Mouse (Mus musculus) T-helper 1 cell (primary cell): ENCODE results near the gene Fam229a.

ENCODE experiments used
- in situ Hi-C: fragments of 300-600 bp; cut with MboI, MseI; formaldehyde crosslinking; loops from one replicate; pipeline ENCODE4 v1.15.1; 2025; ENCODE audit warnings: high pct_unique_total_duplicates

Gene Fam229a

DNA sequence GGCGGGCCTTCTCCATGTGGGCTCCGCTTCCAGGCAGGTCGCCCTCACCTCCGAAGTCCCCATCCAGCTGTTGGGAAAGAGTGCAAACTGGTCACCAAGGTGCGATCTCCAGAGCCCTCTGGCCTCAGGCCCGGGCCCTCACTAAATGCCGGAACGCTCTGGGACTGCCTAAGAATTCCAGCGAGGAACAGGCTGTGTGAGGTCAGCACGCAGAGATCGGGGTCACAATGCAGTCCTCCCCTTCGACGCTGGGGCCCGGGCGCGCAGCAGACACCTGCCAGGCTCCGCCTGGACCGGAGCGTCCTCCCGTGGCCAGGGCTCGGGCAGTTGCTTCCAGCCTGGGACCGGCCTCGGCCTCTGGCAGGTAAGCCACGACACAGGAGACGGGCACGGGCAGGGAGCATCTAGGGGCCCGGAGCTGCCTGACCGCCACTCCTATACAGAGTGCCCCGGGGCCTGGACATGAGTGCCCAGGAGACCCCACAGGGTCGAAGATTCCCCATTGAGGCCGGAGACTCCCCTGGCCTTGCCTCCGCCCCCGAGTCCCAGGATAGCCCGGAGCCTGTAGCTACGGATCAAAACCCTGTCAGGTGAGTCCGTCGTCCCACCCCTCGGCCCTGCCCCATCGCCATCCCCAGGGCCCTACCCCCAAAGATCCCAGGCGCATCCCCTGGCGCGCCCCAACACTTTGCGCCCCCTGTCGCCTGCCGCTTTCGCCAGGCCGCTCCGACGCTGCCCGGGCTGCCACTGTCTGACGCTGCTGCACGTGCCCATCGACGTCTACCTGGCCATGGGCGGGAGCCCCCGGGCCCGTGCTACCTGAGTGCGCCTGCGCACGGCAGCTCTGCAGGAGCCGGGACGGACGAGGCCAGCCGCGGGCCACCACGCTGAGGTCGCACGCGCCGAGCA is at the start of gene Fam229a, which contains the start of gene Tssk3:
Gene Fam229a, plus strand, starts transcription at position 219 of the 909 bp plus-strand sequence.
Gene Tssk3, minus strand, starts transcription at position 51 of the 909 bp plus-strand sequence.
- in situ Hi-C loops = no loop called here

DNA sequence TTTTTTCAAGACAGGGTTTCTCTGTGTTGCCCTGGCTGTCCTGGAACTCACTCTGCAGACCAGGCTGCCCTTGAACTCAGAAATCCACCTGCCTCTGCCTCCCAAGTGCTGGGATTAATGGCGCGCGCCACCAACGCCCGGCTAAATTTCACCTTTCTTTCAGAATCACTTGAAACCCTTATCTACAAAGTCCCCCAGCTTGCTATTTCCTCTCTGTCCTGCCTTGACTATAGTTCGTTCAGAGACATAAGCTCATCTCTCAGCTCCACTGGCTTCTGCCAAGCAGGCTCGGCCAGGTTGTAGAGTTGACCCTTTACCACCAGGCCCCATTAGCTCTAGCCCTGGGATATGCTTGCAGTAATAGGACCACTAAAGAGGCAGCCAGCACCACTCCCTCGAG is 43.6 kb upstream of the Fam229a start:
- in situ Hi-C loops = no loop called here

DNA sequence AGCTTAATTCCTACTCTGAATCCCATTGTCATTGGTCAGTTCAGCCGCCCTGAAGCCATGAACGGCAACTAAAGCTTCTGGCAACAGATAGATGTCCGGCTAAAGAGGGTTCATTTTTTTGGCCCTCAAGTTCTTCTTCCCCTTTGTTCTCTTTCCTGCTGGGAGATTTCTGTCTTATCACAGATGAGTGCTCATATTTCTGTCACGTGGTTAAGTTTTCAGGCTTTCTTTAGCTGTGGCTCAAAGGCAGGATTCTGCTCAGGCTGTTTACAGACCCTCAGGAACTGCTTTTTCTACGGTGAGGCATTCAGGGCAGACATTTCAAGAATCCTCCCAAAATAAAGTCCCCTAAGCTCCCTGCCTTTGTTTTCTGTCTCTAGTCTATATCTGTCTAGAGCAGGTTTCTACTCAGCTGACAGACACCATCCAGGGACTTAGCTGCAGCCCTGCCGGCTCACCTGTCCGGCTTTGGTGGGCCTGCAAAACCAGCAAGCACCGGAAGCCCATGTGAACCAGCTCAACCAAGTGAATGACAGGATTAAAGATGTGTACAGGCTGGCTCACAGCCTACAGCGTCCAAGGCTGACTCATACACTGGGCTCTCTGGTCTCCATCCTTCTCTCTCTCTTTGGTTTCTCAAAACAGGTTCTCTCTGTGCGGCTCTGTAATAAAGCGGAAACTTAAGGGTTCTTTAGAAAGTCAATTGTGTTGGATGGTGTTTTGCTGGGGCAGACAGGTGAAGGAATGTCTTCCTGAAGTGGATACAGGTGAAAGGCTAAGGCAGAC is 43.0 kb upstream of the Fam229a start:
- in situ Hi-C loops = no loop called here

DNA sequence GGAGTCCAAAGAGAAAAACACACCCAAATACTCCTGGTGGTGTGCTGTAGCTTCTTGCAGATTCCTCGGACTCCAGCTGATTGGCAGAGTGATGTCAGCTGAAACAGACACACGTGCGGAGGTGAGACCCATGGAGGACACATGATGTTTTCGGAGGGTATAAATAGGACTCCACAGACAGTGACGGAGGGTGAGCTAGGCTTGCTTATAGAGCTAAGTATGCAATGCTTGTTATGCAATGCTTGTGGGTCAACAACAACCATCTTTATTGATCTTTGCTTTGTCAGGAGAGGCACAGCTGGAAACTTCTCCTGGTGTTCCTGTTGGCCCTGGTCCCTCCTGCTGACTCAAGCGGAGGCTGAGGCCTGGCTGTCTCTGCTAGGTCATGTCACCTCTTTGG is 42.3 kb upstream of the Fam229a start:
- in situ Hi-C loops = no loop called here

DNA sequence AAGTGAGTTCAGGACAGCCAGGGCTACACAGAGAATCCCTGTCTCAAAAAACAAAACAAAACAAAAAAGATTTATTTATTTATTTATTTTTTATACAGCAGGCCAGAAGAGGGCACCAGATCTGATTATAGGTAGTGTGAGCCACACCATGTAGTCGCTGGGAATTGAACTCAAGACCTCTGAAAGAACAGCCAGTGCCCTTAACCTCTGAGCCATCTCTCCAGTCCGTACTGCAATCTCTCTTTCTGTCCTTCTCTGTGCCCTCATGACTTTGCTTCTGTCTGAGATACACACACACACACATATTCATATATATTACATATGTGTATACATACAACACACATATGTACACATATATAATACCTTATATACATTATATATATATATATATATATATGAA is 40.1 kb upstream of the Fam229a start:
- in situ Hi-C loops = no loop called here

DNA sequence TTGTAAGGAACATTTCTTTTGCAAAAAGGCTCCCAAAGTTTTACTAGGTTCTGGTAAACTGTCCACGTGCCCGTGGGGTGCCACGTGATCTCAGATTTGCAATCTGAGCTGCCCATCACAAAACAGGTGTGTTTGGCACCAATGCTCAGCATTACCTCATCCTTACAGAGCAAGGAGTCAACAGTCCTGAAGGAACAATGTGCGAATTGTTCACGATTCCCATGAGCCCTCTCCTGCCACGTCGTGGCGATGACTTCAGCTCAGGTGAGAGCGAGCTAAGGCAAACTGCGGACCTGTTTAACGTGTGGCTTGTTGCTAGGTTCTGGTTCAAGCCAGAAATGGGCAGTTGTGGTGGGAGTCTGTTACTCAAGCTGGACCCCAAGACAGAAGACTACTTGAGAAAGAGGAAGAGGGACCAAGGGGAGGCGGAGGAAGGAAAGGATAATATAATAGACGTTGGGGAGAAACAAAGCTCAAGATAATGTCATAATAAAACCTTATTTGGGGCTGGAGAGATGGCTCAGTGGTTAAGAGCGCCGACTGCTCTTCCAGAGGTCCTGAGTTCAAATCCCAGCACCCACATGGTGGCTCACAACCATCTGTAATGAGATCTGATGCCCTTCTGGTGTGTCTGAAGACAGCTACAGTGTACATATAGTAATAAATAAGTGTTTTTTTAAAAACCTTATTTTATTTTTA is 39.4 kb upstream of the Fam229a start:
- in situ Hi-C loops = no loop called here

DNA sequence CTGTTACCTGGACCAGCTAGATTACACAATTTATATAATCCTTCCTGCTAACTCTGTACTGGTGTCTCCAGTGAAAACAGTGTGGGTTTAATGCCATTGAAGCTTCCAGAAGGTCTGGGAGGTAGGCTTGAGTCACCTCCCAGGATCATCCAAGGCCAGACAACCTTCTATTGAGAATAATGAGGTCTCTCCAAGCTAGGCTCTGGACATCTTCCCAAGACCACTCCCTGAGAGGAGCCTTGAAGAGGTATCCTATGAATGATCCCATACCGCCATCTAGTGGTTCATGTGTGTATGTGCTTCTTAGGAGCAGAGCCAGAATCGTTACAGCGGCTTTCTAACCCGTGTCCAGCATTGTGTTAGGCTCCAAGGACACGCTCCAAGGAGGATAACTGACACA is 35.7 kb upstream of the Fam229a start:
- in situ Hi-C loops = loop anchor here (5.0 kb wide), 1 partner anchor 113 kb away; no protein-coding TSS in a partner anchor

DNA sequence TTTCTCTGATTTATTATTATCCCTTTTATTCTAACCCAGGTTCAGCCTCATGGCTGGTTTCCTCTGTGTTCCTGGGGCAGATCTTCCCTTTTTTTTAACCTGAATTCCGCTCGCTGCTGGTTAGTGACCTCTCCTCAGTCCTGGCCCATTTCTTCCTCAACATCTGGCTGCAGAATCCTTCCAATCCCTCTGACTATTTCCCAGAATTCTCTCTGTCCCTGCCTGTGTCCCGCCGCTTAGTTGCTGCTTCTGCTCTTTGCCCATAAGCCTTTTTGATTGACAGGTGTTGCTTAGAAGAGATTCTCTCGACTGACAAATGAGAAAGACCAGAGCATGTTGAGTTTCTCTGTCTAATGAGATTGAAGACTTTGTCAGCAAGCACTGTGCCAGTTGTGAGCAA is 34.9 kb upstream of the Fam229a start:
- in situ Hi-C loops = loop anchor here (5.0 kb wide), 1 partner anchor 114 kb away; no protein-coding TSS in a partner anchor

DNA sequence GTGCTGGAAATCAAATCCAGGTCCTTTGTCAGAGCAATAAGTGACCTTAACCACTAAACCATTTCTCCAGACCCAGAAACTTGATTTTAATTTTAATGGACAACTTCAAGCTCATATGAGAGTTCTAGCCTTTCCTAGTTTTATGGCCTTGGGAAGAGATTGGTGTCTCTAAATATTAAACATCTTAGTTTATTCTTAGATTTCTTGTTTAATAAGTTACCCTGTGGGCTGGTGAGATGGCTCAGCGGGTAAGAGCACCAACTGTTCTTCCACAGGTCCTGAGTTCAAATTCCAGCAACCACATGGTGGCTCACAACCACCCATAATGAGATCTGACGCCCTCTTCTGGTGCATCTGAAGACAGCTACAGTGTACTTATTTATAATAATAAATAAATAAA is 33.7 kb upstream of the Fam229a start:
- in situ Hi-C loops = loop anchor here (5.0 kb wide), 1 partner anchor 115 kb away; no protein-coding TSS in a partner anchor

DNA sequence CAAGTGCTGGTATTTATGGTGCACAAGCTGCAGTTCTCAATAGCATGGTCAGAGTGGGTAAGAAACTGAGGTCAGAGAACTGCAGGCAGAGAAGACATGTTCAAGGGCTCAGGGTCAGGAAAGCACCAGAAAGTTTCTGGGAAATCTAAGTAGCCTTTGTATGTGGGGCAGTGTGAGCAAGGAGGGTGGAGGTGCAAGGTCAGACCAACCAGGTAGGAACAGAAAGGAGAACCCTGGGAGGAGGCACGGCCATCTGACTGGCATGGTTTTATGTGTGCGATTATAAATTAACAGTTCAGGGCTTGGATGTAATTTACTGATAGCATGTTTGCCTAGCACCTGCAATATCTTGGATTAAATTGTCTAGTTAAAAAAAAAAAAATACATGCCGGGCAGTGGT is 31.3 kb upstream of the Fam229a start:
- in situ Hi-C loops = loop anchor here (5.0 kb wide), 1 partner anchor 117 kb away; no protein-coding TSS in a partner anchor

DNA sequence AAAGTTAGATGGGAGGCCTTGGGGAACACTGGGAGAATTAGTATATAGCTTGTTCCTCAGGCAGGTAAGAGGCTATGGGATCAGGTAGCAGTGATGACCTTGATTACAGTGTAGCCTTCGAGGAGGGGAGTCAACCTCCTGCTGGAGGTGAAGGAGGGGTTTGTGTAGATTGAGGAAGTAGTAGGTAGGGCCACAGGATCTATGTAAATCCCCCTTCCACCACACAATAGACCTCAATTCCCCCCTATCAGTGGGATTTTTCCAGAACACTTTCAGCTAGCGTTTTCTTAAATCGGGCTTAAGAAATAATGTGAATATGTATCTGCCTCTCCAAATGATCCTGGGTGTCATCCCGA is 30.2 kb upstream of the Fam229a start:
- in situ Hi-C loops = no loop called here

DNA sequence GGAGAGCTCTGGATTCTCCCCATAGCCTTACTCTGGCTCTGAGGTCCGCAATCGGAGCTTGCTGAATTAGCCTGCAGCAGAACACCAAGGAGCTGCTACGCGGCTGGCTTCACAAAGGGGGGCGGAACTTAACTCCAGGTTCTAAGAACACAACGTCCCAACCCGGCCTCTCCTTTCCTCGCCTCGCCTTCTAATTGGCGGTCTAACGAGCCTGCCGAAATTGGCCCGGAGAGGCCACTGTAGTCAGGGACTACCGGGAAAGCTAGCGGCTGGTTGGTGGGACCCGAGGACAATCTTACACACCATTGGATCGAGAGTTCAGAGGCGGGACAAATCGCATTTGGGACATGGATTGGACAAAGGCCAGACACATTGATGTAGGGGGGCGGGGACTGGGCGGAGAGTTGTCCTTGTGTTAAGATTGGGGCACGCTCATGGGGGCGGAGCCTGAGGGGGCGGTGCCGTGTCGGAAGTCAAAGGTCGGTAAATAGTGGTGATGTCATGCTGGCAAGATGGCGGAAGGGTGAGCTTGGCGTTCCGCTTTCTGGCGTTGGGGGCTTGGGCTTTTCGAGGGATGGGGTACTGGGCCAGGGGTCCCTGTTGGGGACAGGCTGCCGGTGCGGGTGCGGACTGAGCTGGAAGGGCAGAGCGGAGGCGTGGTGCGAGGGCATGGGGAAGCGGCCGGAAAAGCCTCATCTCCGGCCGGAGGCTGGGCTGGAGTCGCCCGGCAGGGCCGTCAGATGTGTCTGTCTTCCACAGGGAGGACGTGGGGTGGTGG is 29.6 kb upstream of the Fam229a start, which contains the start of gene Bsdc1:
Gene Bsdc1, plus strand, starts transcription at position 399 of the 778 bp plus-strand sequence.
- in situ Hi-C loops = no loop called here

DNA sequence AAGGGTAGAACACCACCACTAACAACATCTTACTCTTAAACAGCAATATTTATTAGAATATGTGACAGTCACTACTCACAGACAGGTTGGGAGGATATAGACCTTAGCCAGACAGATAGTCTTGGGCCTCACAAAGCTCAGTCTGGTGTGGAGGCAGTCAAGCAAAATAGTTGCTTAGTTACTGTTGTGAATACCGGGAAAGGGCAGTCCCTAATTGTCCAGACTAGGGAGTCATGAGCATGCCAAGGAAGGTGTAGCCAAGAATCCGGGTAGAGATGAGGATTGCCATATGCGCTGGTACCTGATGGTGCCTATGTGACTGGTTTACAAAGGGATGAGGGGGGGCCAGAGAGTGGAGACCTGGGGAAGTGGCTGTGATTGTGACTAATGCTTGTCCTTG is 28.9 kb upstream of the Fam229a start:
- in situ Hi-C loops = no loop called here

DNA sequence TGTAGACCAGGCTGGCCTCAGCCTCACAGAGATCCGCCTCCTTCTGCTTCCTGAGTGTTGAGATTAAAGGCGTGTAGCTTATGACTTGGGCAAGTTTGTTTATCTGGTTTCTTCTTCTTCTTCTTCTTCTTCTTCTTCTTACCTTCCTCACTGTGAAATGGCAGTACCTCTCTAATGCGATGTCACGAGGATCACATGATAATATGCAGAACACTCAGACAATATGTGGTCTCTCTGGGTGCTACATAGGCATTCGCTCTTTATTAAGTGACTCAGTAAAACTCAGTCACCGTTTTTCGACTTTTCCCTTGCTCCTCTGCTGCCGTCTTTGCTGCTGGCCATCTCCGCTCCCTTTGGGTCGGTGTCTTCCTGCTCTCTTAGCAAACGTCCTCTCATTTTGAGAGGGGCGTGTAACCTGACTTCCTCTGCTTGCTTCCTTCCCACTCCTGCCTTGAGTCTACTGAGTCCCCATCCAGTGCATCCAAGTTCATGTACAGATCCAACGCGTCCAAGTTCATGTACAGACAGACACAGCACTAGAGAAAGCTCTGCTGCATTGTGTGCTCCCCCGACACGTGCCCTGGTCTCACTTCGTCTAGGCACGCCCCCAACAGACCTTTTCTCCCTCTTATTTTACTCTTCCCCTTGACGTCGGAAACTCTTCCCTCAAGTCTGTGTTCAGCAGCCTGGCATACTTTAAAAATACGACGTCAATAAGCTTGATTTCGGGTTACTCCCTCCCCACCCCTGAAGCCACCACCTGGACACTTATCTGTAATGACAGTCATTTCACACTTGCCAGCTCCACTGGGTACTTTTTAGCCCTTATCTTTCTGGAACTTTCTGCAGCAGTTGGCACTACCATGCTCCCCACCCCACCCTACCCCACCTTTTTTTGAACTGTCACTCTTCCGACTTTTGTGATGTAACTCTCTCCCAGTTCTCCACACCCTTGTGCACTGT is 27.6 kb upstream of the Fam229a start:
- in situ Hi-C loops = no loop called here

DNA sequence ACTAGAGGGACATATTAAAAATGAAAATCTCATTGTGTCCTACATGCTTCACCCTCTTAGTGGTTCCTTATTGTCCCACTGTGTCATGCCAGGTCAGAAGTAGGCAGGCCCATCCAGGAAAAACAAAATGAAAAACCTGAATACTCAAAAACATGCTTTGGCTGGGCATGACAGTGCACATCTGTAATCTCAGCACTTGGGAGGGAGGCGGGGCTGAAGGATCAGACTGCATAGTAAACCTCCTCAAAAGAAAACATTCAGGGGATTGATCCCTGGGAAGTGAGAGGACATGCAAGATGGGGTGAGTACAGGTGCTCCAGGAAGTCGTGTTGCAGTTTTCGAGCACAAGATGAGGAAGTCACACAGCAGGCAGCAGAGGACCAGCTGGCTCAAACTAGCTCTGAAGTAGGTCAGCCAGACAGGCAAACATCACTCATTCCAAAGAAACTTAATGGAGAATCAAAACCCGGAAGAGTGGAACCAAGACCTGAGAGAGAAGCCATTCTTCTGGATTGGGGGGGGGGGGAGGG is 26.6 kb upstream of the Fam229a start:
- in situ Hi-C loops = no loop called here

DNA sequence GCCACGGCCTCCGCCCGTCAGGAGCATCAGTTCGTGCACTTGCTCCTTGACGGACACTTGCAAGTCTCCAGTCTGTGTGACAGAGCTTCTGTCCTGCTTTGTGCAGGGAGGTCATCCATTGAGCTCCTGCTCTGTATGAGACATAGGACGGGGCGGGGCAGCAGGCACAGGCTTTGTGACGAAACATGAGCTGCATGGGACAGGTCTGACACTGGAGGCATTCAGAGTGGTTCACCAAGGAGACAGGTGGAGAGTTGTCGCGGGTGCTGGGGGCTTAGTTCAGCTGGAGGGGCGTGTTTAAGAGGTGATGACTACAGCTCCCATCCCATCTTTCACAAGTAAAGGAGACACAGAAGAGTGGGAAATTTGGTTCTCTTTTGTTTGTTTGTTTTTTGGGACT is 14.9 kb upstream of the Fam229a start:
- in situ Hi-C loops = no loop called here

DNA sequence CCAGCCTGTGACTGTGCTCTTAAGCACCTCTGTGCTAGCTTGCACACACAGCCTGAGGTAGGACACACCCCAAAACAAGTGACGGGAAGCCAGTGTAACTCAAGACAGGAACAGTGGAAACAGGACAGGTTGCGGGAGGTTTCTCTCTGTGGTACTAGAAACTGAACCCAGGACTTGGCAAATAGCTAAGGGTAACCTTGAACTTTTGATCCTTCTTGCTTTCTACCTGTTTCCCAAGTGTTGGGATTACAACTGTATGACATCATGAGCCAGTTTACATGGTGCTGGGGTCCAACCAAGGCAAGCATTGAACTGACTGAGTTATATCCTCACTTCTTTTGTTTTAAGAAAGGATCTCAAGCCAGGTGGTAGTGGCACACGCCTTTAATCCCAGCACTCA is 11.1 kb upstream of the Fam229a start:
- in situ Hi-C loops = no loop called here

DNA sequence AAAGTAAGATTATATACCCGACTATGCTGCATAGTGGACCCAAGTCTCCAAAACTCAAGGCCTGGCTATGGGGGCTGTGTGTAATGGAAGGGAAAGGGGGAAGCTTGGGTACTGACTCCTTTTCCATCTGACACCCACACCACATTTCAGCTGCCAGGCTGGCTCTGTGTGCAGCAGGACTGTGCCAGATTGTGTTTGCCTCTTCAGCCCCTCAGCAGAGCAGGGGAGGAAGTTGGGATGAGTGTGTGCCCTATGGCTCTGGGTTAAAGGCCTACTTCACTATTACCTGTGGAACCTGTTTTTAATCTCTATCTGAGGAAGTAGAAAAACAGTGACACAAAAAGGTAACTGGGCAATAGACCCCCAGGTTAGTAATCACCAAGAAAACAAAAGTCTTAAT is 9.9 kb upstream of the Fam229a start:
- in situ Hi-C loops = no loop called here

DNA sequence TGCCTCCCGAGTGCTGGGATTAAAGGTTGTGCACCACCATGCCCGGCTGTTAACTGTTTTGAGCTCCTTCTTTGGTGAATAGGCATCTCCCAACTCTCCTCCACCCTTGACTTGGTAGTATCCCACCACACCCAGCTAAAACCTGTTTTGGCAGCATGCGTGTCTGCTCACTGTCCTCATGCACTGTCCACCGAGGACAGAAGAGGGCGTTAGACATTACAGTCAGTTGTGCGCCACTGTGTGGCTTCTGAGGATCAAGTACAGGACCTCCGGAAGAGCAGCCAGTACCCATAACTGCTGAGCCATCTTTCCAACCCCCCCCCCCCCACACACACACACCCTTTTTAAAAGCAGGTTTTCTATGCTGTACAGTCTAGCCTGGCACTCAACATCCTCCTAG is 3.7 kb downstream of the Fam229a start:
- in situ Hi-C loops = no loop called here
